Mouse (Mus musculus): ENCODE measurements at regions not wholly inside any gene's neighbourhood (a gene's known extent, or its start where the extent isn't known, plus 50 kb on each side); places are given as distances from the start of the nearest gene placed in this dataset.

DNA sequence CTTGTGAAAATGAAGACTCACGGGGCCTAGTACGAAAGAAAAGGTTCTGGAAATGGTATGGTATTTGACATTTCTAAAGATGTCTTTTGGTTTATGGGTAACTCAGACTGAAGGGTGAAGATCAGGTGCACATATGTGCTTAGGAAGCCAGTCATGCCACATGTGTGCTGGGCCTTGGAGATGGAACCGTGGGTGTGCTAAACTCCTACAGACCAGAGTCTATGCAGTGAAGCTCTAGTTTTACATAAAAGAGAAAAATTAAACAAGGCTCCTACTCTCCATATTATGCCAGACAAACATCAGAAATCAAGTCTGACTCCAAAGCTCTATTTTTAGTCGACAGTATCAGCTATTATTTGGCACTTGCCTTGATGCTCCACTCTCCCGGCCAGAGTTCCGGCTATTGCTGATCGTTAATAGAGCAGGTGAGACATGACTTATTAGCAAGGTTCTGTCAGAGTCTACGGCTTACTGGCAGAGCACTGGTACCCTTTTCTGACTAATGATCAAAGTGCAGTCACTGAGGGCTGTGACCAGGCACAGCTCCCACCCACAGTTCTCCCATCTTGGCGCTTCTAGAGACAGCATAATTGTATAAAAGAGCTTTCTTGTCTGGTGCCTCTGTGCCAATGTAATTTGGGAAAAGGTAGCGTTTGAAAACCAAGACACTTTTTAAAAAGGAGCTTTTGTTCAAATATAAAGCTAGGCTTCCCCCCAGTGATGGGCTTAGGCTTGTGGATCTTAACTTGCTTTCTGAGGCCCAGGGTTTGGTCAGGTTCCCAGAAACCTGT is 119.2 kb upstream of the Ccdc122 start:
- no peak for DNase-seq (ENCODE audit: low read depth, low spot score)

DNA sequence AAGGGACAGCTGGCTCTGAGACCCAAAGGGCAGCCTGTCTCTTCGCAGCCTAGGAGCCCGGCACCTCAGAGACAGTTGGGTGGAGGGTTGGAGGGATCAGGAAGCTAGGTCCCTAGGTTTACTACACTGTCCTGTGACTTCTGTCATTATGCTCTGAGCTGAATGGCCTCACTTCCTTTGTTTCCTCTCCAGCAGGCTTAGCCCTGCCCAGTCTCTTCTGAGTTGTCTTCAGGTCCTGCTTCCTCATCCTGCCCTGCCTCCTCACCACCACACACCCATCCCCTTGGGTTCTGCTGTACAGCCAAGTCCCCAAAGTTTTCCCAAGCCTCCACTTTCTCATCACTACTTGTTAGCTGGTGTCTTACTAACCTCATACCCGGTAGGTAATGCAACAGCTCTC is 122.7 kb upstream of the Ccdc122 start:
- no peak for DNase-seq (ENCODE audit: low read depth, low spot score)

DNA sequence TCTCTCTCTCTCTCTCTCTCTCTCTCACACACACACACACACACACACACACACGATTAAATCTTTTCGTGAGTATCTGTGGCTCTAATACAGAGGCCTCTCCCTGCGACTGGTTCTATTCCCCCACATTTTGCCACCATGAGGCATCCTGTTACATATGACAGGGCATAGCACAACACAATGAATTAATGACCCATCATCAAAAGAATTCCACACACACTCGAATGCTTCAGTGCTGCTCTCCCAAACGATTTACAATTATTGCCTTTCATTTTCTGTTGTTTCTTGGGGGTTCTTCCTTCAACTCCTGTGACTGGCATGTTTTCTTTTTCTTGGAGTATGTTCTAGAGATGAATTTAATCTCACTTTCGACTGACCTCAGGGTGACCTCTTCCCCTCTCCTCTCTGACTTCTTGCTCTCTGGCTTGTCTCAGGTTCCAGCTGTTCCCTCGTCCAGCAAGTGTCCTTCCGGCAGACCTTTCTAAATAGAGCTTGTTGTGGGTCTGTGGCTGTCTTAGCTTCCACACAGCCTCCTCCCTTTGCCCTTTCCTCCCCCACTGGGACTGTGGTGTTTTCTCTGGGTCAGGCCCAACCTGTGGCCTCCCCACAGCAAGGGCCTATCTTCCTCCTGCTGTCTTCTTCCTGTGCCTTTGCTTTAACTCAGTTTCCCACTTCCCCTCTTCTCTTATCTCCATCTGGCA is 124.1 kb upstream of the Ccdc122 start:
- no peak for DNase-seq (ENCODE audit: low read depth, low spot score)

GRCm38 (mm10) chr14:76911271-76911670 is 125.3 kb upstream of the Ccdc122 start:
- DNase-seq (ENCODE audit: low read depth, low spot score): no peak

- no peak for DNase-seq (ENCODE audit: low read depth, low spot score)
These were observed 126.4 kb upstream of the Ccdc122 start for GRCm38 (mm10) chr14:76910186-76910585.

DNA sequence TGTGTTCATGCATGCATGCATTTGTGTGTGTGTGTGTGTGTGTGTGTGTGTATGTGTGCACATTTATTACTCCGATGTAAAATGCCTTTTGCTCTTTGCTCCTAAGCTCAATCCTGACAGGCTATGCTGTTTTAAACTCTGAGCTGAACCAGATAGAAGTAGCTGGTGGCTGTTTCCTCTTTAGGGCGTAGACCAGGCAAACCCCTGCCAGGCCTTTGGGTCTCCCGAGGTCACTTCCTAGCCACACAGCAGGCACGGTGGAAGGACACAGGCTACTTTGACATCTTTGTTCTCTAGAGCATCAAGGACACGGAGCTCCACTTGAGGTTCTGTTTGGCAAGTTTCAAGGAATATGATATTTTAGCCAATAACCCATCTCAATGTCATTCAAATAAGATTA is 128.6 kb upstream of the Ccdc122 start:
- no peak for DNase-seq (ENCODE audit: low read depth, low spot score)

DNA sequence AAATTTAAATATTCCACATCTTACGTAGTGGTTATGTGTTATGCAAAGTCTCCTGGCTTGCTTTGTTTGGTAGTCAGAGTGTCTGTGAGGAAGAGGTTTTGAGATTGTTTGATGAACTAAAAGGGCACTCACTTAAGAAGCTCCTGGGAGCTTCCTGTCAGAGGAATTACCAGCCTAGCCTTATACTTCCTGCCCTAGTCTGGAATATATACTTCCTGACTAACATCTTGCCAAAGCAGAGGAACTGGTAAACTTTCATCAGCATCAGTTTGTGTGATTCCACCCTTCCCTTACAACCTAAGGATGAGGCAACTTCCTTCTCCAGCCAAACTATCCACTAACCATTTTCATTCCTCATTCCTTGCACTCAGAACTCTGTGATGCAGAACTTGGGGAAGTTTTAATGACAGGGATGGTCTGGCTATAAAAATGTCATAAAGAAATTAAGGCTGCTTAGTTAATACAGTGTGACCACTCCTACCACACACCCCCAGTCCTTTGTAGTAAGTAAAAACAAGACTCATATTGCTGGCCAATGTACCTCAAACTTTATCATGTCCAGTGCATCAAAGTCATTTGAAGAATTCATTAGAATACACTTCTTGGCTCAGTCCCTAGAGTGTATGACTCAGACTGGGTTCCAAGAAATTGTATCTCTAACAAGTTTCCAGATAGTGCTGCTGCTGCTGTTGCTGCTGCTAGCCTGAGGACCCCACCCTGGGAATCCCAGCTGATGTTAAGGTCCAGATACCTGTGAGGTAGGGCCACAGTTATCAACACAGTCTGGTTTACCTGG is 133.4 kb upstream of the Ccdc122 start:
- no peak for DNase-seq (ENCODE audit: low read depth, low spot score)

DNA sequence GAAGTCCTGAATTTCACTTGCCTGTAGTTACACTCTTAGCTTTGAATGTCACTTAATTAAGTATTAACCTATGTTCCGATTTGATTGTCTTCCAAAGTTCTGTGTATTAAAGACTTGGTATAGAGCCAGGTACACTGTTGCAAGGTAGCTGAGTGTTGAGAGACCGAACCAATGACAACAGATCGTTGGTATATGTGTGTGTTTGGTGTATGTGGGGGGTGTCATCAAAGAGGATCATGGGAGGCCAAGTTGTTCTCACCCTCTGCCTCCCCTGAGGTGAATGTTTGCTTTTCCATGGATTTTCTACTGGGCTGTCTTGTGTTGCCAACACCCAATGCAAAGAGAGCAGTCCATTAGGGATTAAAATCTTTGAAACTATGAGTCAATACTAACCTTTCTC is 135.1 kb upstream of the Ccdc122 start:
- DNase-seq (ENCODE audit: low read depth, low spot score): no peak

- DNase-seq (ENCODE audit: low read depth, low spot score): no peak
These were observed 137.2 kb upstream of the Ccdc122 start for GRCm38 (mm10) chr14:76899331-76899730.

DNA sequence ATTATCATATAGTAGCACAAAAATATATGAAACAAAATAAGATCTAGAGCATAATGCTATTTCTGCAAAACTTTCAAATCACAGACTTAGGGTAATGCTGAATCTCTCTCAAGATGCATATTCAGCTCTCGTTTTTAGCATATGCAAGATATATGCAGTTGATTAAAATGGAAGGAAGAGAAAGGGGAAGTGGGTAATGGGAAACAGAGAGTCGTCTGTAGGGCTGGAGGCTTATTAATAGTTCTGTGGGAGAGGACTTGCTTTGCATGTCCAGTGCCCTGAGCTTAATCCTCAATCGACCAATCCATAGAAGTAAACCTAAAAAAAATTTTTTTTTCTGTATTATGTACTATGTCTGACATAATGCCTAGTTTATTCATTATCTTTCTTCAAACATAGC is 148.9 kb upstream of the Ccdc122 start:
- DNase-seq (ENCODE audit: low read depth, low spot score): no peak

GRCm38 (mm10) chr14:76887201-76887600 is 149.4 kb upstream of the Ccdc122 start:
- no peak for DNase-seq (ENCODE audit: low read depth, low spot score)

GRCm38 (mm10) chr14:76883231-76883651 is 153.3 kb upstream of the Ccdc122 start:
- no peak for DNase-seq (ENCODE audit: low read depth, low spot score)

DNA sequence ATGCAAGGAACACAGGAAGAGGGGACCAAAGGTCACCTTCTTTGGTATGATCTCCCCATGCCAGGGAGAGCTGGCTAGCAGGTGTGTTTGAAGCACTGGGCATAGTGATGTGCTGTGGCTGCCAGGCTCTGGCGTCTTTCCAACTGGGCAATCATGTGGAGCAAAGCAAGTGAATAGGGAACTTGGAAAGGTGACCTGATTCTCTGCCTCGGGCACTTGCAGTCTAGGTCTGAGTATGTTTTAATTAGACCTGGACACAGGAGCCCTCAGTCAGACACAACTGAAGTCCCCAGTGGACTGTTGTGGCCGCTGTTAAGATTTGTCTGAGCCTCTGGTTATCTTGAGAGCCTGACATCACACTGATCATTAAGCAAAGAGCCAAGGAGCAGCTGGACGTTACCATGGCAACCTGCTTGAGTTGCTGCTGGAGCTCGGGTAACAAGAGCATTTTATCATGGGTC is 153.8 kb upstream of the Ccdc122 start:
- no peak for DNase-seq (ENCODE audit: low read depth, low spot score)

DNA sequence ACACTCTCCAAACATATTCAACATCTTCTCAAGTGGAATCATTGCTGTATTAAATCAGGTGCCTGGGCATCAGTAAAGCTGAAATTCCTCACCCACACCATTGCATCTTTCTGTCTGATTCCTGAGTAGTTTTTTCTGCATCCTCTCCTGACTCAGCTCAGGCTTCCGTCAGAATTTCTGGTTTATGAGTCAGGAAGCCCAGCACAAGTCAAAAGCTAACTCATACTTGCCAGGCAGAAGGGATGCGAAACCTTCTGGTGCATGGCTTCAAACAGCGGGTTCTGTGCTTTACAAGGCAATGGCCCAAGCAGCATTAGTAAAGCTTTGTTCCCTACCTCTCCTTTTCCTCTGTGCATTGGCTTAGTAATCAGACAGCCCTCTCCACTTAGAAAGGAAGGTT is 155.7 kb upstream of the Ccdc122 start:
- no peak for DNase-seq (ENCODE audit: low read depth, low spot score)

DNA sequence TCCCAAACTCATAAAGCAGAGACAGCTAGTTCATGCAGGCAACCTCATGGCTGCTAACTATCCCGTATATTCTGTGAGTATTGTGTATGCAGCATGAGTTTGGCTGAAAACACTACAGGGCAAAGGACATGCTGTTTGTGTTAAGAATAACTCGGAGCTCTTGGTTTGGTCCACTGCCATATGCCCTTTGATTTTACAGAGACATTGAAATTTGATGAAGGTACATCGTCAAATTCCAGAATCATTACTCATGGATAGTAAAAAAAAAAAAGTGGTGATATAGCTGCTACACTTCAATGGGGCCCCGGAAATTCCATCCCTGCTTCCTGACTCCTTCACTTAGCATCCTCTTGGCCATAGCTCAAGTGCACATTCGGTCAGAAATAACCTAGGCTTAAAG is 159.3 kb upstream of the Ccdc122 start:
- DNase-seq (ENCODE audit: low read depth, low spot score): no peak

- peak; percentile 9 for DNase-seq (ENCODE audit: low read depth, low spot score)
These were observed 160.6 kb upstream of the Ccdc122 start for GRCm38 (mm10) chr14:76876015-76876414.

GRCm38 (mm10) chr14:76875266-76875900 is 161.2 kb upstream of the Ccdc122 start:
- no peak for DNase-seq (ENCODE audit: low read depth, low spot score)

GRCm38 (mm10) chr14:76874542-76875265 is 161.9 kb upstream of the Ccdc122 start:
- DNase-seq (ENCODE audit: low read depth, low spot score): no peak

- DNase-seq (ENCODE audit: low read depth, low spot score): no peak
These were observed 162.9 kb upstream of the Ccdc122 start for GRCm38 (mm10) chr14:76873684-76874083.

- DNase-seq (ENCODE audit: low read depth, low spot score): no peak
These were observed 163.6 kb upstream of the Ccdc122 start for GRCm38 (mm10) chr14:76872976-76873375.

GRCm38 (mm10) chr14:76872510-76872909 is 164.1 kb upstream of the Ccdc122 start:
- DNase-seq (ENCODE audit: low read depth, low spot score): no peak

Measured in A20 (cell line).